Mouse (Mus musculus): ENCODE measurements around the gene Uqcc1.

DNA sequence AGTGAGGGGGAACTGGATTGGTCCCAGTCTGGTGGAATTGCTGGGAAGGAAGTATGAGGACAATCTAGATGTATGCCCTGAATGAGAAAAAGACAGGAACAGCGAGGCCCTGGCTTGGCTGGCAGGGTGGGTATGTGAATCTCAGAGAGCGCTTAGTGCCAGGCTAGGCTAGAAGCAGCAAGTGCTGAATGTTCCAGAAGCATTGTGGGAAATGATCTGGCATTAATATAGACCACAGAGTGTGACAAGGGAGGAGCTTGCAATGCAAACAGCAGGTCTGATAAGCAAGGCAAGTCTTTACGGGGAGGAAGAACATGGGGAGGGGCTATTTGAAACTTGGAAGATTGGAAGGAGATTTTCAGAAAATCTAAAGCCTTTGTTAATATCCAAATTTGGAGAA lies 48.0 kb downstream of the Uqcc1 start:
- no peak for TF ChIP-seq POLR2A (IDR thresholded peaks at IDR 0.05; ENCODE audit: borderline replicate concordance, extremely low read depth, low read depth, low read length)
- TF ChIP-seq CTCF (IDR thresholded peaks at IDR 0.05; ENCODE audit: insufficient read depth, low read length), result no peak
